ENCODE assay signal across 22 mouse cellular contexts in genomic region chr2:164393126-164393525, GRCm38 (mm10). TPM values are rescaled to one million over a fixed set of nuclear protein-coding genes. Genes with fewer than 3 reads are reported as not detected.
"Had no signal": no experiment of that assay in that cellular context is flagged by ENCODE, and none has a peak within 500 bp of the region (broad histone marks: within the 10 kb centered on the region; RNA-seq: fewer than 3 reads in every experiment).

No protein-coding gene starts in this region.

- H3K9me3 ChIP-seq: liver, embryonic 15.5 days; lung, embryonic 15.5 days; stomach, embryonic 15.5 days had no signal

- ATAC-seq: liver, postnatal 0 days; lung, postnatal 0 days had no signal

- H3K9ac ChIP-seq: liver, embryonic 15.5 days; liver, postnatal 0 days; lung, embryonic 15.5 days; midbrain, embryonic 12.5 days; neural tube, embryonic 12.5 days; stomach, embryonic 15.5 days had no signal

- H3K36me3 ChIP-seq: liver, embryonic 15.5 days; lung, embryonic 15.5 days; midbrain, embryonic 12.5 days; neural tube, embryonic 12.5 days; stomach, embryonic 15.5 days had no signal

- H3K27ac ChIP-seq: liver, embryonic 15.5 days; lung, embryonic 15.5 days; macrophage; midbrain, embryonic 12.5 days; neural tube, embryonic 12.5 days; stomach, embryonic 15.5 days; stomach, postnatal 0 days had no signal

- DNase-seq: liver, postnatal 0 days; lung, adult 2 months; lung, postnatal 14 days; lung, postnatal 36 days; midbrain, embryonic 14.5 days; right cerebral cortex, postnatal 14 days; thymus, adult 2 months; thymus, postnatal 25 days; thymus, postnatal 4 days had no signal

- H3K4me3 ChIP-seq: liver, embryonic 15.5 days; lung, embryonic 15.5 days; midbrain, embryonic 12.5 days; neural tube, embryonic 12.5 days; stomach, embryonic 15.5 days had no signal

- H3K4me2 ChIP-seq: liver, embryonic 15.5 days; lung, embryonic 15.5 days; midbrain, embryonic 12.5 days; neural tube, embryonic 12.5 days; stomach, embryonic 15.5 days had no signal

RNA-seq across cellular contexts. Expression of gene Slpi, which starts 4.2 kb away (rescaled TPM):
- total RNA-seq: midbrain, postnatal 0 days had no signal
- polyA plus RNA-seq: midbrain, embryonic 12.5 days; midbrain, embryonic 14.5 days; neural tube, embryonic 12.5 days; neural tube, embryonic 14.5 days had no signal

RNA-seq across cellular contexts. Expression of gene Rbpjl, which starts 9.8 kb away (rescaled TPM):
- total RNA-seq: megakaryocyte progenitor cell, adult 5-6 weeks; monocyte, adult 5-6 weeks had no signal
- polyA plus RNA-seq: liver, postnatal 0 days; macrophage; midbrain, embryonic 14.5 days had no signal

RNA-seq across cellular contexts. Expression of gene Matn4, which starts 11.8 kb away (rescaled TPM):
- total RNA-seq: megakaryocyte progenitor cell, adult 5-6 weeks; monocyte, adult 5-6 weeks; neutrophil, adult 5-6 weeks had no signal
- polyA plus RNA-seq: macrophage; midbrain, embryonic 14.5 days had no signal

RNA-seq across cellular contexts. Expression of gene Sdc4, which starts 50.6 kb away (rescaled TPM):
- total RNA-seq: megakaryocyte progenitor cell, adult 5-6 weeks had no signal
